Mouse (Mus musculus): ENCODE results near the gene Gpsm3.

Gpsm3 gene

DNA sequence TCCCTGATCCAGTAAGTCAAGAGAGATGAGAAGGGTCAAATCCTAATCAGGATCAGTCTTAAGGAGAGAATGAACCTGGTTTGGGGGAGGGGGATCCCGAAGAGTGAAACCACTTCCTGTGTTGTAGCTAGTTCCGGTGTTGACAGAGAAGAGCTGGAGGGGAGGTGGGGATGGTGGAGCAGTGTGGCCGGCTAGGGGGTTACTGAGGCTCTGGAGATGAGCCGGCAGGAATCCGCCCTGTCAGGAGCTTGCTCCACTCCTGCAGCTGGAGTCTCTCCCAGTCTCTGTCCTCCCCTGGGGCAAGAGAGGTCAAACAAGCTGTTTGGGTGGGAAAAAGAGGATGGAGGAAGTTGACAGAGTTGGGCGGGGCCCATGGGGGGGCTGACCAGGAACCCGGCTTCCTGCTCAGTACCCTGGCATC, at the start of gene Gpsm3:
Gpsm3 (plus strand) TSS at position 126 of the 421 bp plus-strand sequence.
- peak; percentile 68 for DNase-seq (ENCODE audit: low read depth, low spot score)

DNA sequence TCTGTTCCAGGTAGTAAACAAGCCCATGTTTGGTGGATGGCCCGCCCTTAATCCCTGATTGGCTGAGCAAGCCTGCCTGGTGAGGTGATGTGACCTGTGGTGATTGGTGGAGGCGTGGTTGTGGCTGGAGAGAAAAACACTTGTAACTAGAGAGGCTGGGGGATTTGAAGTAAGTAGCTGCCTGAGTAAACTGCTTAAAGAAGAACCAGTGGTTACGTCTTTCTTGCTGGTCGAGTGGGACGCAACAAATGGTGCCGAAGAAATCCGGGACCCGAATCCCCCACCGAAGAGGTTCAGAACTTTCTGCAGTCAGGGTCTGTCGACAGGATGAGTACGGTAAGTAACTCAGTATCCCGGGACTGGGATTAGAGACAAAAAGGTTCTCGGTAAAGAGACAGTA, 46.0 kb upstream of the Gpsm3 start:
- peak; percentile 33 for DNase-seq (ENCODE audit: low read depth, low spot score)

DNA sequence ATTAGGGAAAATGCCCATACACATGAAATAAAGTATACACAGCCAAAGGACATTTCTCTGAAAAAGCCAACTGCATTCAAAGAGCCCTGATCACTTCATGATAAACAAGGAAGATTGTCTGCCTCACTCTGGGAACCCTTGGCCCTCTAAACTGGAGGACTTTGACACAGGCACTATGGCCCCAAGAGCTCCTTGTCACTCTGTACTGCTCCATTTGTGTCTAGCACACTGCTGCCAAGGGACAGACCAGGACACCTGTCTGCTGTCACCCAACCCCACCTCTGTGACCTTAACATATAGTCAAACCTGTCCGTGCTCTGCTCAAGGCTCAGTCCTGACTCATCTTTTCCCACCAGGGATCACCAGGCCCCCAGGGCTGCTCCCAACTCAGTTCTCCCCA, 42.8 kb upstream of the Gpsm3 start:
- no peak for DNase-seq (ENCODE audit: low read depth, low spot score)

DNA sequence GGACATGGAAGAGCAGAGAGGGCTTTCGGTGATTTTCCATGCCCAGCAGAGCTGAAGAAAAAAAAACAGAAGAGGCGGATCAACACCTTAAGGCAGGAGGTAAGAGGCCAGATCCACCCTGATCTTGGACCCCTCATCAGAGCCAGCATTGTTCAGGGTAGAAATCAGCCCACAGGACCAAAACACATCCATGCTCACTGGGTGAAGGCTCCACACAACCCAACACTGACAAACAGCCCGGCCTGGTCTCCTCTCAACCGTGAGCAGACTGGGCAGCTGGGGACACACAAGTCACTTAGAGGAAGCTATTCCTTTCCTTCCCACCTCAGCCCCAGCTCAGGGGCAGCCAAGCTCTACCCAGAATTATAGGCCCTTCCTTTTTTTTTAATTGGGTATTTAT, 42.0 kb upstream of the Gpsm3 start:
- DNase-seq (ENCODE audit: low read depth, low spot score): no peak

DNA sequence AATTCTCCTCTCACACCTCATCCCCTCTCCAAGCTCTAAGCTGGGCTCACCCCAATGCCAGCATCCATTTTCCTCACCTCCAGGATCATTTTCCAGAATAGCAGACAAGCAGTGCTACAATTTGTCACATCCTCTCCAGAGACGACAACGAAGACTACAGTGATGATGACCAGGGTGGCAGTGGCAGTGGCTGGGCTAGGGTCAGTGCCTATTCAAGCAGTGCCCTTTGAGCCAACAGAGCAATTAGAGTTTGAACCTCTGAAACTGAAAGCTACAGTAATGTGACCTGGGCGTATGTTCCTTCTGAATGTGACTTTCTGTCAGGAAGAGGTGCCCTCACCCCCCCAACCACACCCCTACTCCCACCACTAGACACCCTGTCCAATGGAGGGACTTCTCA, 40.5 kb upstream of the Gpsm3 start:
- DNase-seq (ENCODE audit: low read depth, low spot score): no peak

DNA sequence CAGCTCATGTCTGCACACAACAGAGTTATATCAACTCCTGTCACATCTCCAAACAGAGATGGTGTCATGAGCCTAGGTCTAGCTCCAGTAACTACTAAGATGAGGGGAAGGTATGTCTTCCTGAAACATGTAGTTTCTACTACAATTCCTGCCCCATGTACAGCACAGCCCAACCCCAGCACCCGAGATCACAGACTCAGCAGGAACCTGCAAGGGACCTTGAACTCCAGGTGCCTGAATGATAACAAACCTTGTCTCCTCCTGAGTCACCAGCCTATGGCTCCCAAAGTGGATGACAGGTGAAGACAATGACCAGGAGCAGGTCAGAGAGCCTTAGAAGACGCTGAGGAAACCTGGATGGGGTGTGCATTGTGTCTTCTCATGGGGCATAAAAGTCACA, 39.8 kb upstream of the Gpsm3 start:
- DNase-seq (ENCODE audit: low read depth, low spot score): no peak

DNA sequence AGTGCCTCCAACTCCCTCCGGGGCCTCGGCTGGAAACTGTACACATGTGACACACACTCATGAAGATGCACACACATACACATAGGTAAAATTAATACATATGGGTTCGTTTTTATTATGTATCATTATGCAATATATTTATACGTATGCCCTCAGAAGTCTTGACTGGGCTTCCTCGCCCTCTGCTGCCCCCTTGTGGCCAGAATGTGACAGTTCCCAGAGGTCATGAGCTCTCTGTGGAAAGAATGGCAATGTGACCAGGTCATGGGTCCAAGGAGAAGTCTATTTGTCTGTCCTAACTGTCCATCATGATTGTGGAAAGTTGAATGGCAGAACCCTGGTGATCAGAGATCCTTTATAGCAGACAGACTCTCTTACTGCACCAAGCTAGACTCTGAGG, 34.1 kb upstream of the Gpsm3 start:
- peak; percentile 73 for DNase-seq (ENCODE audit: low read depth, low spot score)

DNA sequence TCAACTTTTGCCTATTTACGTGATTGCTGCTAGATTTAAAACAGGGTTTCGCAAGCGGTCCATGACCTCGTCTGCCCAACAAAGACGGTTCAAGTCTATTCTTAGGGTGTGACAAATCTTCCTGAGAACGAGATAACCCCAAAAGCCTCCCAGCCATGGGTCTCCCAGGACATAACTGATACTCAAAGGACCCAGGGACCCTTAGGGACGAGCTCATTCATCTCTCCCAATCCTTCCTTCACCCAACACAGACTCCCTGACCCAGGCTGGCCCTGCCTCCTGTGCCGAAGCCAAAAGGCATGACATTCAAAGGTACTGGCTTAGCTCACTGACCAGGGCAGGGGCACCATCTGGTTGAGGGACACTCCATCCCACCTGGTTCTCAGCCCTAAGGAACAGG, 33.2 kb upstream of the Gpsm3 start:
- DNase-seq (ENCODE audit: low read depth, low spot score): no peak

DNA sequence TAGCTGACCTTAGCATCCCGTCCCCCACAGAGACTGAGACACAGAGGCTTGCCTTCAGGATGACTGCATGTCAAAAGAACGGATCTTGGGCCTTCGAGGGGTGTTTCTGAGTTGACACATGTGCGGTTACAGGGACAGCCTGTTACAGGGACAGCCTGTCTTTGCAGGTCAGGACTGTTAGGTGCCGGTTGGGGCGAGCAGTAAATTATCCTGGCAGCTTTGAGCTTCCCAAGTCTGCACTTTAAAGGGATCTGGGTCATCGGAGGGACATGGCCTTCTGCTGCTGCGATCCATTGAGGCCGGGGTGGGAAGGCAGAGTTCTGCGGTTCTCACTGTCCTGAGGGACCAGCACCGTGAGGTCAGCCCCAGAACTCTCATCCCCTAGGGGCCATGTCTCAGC, 32.2 kb upstream of the Gpsm3 start:
- no peak for DNase-seq (ENCODE audit: low read depth, low spot score)

DNA sequence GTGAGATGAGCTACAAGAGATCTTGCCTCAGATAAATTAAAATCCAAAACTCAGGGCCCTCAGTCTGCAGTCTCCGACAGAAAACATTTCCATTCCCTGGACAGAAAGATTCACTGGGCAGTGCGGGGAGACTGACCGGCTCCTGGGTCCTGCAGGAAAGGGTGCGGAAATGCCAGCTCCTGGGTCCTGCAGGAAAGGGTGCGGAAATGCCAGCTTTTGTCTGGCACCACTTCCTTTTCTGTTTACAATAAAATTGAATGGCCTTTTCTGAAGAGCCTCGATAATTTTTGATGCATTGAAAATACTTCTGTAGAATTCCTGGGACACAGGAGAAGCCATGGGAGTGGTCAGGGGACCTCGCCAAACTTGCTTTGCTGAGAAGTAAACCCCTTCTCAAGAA, 30.5 kb upstream of the Gpsm3 start:
- DNase-seq (ENCODE audit: low read depth, low spot score): no peak

DNA sequence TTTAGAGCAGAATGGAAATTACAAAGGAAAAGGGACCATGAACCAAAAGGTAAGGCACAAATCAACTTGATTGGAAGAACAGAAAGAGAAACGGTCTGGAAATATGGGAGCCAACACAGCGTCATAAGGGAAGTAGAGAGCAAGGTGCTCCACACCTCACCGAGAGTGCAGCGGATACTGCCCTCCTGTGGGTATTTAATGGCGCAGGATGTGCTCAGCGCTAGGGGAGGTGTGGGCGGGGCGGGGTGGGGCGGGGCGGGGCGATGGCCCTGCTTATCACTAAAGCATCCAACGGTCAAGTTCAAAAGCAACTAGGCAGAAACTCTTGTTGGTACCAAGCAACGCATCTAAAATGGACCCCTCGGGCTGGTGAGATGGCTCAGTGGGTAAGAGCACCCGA, 29.7 kb upstream of the Gpsm3 start:
- peak; percentile 82 for DNase-seq (ENCODE audit: low read depth, low spot score)

DNA sequence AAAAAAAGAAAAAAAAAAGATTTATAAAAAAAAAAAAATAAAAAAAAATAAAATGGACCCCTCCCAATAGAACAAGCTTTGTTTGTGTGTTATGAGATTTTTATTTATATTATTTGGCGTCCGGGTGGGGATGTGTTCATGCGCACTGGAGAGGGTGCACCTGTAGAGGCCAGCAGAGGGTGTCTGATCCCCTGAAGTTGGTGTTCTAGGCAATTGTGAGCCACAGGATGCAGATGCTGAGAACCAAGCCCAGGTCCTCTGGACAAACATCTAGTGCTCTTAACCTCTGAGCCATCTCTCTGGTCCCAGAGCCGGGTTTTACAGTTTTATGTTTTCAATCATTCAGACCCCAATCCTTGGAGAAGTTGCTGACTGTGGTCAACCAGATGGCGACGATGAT, 29.2 kb upstream of the Gpsm3 start:
- DNase-seq (ENCODE audit: low read depth, low spot score): peak; percentile 53

DNA sequence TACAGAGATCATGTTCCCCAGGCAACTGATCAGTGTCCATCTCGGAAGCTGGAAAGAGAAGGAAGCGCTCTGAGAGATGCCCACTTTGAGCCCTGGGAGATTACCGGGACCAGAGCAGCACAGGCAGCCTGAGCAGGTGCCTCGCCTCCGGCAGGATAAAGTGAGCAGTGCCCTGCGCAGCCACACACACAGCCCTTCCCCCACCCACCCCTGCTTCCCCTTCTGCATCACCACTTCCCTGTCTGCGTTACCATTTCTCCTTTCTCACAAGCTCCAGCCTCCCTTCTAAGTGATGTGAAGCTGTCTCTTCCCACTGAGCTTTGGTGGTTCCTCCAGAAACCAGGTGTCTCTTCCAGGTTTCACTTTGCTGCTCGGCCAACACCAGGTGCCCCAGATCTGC, 28.4 kb upstream of the Gpsm3 start:
- peak; percentile 30 for DNase-seq (ENCODE audit: low read depth, low spot score)

DNA sequence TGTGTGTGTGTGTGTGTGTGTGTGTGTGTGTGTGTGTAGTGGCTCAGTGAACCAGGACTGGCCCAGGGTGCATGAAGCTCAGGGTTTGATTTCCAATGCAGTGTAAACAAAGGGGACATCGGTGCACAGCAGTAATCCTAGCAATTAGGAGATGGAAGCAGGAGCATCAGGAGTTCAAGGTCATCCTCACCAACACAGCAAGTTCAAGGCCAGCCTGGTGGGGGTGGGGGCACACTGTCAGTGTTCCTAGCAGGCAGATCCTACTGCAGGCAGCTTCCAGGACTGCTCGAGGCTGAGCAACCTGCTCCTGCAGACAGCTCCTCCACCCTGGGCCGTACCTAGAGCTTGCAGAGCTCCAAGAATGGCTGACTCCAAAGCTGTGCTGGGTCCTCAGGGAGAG, 27.0 kb upstream of the Gpsm3 start:
- peak; percentile 91 for DNase-seq (ENCODE audit: low read depth, low spot score)

DNA sequence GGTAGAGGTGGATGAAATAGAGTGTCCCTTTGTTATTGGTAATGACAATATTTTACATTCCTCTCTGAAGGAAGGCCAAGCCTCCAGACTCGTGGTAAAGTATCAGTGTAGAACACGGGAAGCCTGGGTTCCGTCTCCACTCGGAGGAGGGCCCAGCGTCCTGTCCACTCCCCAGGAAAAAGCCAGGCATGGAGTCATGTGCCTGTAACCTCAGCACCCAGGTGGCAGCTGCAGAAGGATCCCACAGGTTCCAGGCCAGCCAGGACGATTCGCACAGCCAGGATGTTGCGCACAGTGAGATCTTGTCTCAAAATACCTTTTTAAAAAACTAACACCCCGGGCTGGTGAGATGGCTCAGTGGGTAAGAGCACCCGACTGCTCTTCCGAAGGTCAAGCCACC, 26.3 kb upstream of the Gpsm3 start:
- DNase-seq (ENCODE audit: low read depth, low spot score): peak; percentile 33

DNA sequence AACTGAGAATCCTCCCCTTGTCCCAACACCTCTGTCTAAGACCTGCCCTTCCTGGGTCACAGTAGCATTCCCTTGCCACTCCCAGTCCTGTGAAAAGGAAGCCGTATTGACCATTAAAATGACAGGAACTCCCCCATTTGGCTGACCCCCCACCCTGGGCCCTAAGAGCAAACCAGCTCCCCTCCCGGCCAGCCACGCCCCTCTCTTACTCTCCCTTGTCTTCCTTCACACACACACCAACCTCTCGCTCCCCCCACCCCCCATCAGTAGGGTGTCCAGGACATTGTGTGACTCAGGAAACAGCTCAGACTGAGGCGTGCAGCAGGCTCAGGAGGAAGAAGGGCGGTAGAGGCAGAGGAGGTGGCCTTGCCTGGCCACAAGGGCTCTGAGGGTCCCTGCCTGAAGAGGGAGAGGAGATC, 25.6 kb upstream of the Gpsm3 start, which contains the start of gene Notch4:
Notch4 (plus strand) TSS at position 266 of the 419 bp plus-strand sequence.
- peak; percentile 98 for DNase-seq (ENCODE audit: low read depth, low spot score)

DNA sequence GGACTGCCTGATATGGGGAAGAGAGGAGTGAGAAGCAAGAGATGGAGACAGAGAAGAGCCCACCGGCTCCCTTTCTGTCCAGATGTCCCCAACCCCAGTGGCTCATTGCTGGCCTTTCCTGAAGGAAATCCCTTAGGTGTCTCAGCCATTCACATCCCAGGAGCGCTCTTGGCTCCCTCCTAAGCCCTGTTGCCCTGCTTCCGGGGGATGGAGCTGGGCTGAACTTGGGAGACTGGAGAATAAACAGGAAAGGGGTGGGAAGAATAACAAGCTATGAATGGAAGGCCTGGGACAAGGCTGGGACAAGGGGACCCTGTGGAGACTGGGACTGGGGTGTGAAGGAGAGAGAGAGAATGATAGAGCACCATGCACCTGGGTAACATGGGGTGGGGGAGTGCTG, 24.8 kb upstream of the Gpsm3 start:
- peak; percentile 26 for DNase-seq (ENCODE audit: low read depth, low spot score)

DNA sequence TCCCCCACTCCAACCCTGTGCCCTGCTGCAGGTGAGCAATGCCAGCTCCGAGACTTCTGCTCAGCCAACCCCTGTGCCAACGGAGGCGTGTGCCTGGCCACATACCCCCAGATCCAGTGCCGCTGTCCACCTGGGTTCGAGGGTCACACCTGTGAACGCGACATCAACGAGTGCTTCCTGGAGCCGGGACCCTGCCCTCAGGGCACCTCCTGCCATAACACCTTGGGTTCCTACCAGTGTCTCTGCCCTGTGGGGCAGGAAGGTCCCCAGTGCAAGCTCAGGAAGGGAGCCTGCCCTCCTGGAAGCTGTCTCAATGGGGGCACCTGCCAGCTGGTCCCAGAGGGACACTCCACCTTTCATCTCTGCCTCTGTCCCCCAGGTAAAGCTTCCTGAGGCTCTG, 22.3 kb upstream of the Gpsm3 start:
- no peak for DNase-seq (ENCODE audit: low read depth, low spot score)

DNA sequence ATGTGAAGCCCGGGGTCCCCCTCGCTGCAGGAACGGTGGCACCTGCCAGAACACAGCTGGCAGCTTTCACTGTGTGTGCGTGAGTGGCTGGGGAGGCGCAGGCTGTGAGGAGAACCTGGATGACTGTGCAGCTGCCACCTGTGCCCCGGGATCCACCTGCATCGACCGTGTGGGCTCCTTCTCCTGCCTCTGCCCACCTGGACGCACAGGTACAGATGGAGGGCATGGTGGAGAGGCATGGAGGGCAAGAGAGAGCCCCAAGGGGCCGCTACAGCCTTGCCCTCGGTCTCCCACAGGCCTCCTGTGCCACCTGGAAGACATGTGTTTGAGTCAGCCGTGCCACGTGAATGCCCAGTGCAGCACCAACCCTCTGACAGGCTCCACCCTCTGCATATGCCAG, 21.2 kb upstream of the Gpsm3 start:
- DNase-seq (ENCODE audit: low read depth, low spot score): no peak

DNA sequence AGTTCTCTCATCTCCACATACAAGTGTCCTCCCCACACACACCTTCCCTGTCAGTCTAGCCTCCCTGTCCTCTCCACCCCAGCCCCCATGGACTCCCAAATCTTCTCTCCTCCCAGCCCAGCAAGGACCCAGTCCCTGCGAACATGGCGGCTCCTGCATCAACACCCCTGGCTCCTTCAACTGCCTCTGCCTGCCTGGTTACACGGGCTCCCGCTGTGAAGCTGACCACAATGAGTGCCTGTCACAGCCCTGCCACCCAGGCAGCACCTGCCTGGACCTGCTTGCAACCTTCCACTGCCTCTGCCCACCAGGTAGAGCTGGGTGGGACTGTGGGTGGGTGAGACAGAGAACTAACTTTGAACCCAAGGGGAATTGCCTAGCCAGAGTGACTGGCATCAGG, 19.7 kb upstream of the Gpsm3 start:
- DNase-seq (ENCODE audit: low read depth, low spot score): no peak

DNA sequence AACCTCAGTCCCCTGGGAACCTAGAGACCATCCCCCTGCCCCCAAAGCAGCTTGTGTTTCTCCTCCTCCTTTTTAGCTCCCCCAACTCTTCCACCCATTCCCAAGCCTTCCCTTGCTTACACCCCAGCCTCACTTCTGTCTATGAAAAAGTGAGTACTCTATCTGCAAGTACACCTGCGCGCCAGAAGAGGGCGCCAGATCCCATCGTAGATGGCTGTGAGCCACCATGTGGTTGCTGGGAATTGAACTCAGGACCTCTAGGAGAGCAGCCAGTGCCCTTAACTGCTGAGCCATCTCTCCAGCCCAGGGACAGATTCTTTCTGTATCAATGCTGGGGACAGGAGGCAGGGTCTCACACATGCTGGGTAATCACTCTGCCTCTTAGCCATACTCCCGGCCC, 17.7 kb upstream of the Gpsm3 start:
- DNase-seq (ENCODE audit: low read depth, low spot score): peak; percentile 52

DNA sequence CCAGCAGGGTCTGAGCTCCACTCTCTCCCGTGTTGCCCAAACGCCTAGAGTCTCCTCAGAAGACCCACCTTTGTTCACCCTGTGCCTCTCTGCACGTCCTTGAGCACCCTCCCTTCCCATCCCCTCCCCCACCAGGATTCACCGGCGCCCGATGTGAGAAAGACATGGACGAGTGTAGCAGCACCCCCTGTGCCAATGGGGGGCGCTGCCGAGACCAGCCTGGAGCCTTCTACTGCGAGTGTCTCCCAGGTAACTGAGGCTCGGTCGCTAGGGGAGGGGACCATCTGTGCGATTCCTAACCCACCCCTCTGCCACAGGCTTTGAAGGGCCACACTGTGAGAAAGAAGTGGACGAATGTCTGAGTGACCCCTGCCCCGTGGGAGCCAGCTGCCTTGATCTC, 17.2 kb upstream of the Gpsm3 start:
- DNase-seq (ENCODE audit: low read depth, low spot score): peak; percentile 75

DNA sequence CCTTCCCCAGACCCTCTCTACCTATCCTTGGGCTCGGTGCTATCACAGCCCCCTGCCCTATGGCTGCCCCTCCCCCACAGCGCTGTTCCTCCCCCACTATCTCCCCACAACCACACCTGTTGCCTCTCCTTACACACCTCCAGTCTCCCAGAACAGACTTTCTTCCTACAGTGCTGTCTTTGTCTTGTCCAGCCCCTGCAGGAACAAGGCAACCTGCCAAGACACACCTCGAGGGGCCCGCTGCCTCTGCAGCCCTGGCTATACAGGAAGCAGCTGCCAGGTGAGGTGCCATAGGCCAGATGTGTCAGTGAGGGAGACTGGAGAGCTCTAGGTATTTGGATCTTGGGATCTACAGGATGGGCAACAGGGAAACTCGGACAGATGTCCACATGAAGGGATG, 13.0 kb upstream of the Gpsm3 start:
- DNase-seq (ENCODE audit: low read depth, low spot score): no peak

DNA sequence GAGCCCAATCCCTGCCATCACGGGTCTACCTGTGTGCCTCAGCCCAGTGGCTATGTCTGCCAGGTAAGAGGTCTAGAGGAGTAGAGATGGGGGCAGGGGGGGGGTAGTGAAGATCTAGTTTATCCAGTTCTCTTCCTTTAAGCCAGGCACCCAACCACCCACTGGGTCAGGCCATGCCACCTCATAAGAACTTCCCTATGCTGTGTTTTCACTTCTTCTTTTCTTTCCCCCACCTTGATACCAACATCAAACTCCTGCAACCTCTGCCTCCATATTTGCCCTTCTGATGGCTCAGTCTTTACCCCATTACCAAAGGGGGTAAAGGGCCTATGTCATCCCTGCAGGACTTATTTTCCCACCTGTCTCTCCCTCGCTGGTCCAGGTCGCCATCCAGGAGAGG, 11.5 kb upstream of the Gpsm3 start:
- no peak for DNase-seq (ENCODE audit: low read depth, low spot score)

DNA sequence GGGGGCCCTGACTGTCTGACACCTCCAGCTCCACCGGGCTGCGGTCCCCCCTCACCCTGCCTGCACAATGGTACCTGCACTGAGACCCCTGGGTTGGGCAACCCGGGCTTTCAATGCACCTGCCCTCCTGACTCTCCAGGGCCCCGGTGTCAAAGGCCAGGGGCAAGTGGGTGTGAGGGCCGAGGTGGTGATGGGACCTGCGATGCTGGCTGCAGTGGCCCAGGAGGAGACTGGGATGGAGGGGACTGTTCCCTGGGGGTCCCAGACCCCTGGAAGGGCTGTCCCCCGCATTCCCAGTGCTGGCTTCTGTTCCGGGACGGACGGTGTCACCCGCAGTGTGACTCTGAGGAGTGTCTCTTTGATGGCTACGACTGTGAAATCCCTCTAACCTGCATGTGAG, 7.1 kb upstream of the Gpsm3 start:
- DNase-seq (ENCODE audit: low read depth, low spot score): no peak

Data from R1 (cell line).